Mouse (Mus musculus): ENCODE measurements around the gene Rd3l.

The Rd3l gene

GRCm38 (mm10) chr12:111980887-111981367, at the start of gene Rd3l:
Gene Rd3l, minus strand, starts transcription at chr12:111981317.
- ATAC-seq (ENCODE audit: low TSS enrichment): peak; percentile 83

GRCm38 (mm10) chr12:112027408-112027807, 46.3 kb upstream of the Rd3l start:
- peak; percentile 52; the same call in 1 of the 2 replicates for ATAC-seq (ENCODE audit: low TSS enrichment)

- peak; percentile 44; the same call in 1 of the 2 replicates for ATAC-seq (ENCODE audit: low TSS enrichment)
These were observed 45.0 kb upstream of the Rd3l start for GRCm38 (mm10) chr12:112025907-112026645.

GRCm38 (mm10) chr12:112025457-112025856, 44.3 kb upstream of the Rd3l start:
- ATAC-seq (ENCODE audit: low TSS enrichment): no peak

- ATAC-seq (ENCODE audit: low TSS enrichment): no peak
These were observed 43.6 kb upstream of the Rd3l start for GRCm38 (mm10) chr12:112024581-112025310.

DNA sequence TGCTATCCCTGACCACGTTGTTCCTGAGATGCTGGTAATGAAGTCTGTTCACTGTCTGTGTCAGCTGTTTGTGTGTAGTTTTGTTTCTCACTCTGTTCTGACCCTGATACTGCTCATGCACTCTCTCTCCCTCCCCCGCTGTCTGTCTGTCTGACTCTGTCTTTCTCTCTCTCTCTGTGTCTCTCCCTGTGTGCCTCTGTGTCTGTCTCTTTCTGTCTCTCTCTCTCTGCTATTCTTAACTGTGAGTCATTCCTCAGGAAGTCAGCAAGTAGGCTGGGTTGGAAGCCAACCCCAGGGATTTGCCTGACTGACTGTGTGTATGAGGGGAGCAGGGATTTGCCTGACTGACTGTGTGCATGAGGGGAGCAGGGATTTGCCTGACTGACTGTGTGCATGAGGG, 42.2 kb upstream of the Rd3l start:
- no peak for ATAC-seq (ENCODE audit: low TSS enrichment)

DNA sequence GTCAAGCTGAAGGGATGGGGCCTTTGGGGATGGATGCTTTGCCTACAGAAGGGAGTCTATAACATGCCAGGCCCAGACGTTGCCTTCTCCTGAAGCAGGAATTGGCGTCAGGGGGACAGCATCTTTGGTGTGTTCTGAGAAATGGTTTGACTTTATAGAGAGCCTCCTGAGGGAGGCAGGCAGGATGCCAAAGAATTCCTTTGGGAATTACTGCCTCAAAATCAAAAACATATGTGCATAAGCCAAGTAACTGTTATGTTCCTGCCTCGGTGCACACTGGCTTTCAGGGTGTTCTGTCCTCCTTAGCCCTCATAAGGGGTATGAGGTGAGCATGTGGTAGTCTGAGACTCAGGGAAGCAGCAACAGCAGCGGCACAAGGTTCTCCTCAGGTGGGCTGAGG, 35.2 kb upstream of the Rd3l start:
- ATAC-seq (ENCODE audit: low TSS enrichment): no peak

DNA sequence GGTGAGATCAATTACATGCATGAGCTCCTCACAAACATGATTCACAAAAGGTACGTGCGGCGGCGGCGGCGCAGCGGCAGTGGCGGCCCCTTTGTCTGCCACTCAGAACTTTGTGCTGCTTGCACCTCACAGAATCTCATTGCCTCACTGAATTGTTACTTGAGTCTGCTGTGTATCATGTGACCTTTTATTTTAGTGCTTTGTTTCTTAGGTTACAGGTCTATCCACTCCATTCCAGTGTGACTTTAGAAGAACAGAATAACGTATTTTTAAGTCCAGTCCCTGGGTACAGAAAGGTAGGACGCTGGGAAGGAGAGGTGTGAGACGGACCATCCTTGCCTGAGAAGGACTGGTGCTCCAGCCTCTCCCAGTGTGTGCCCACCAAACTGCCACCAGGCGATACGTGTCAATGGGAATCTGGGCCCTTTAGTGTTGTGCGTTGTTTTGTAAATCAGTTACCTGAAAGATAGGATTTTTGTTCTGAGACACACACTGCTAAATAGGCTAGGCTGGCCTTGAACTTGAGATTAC, 32.2 kb upstream of the Rd3l start:
- no peak for ATAC-seq (ENCODE audit: low TSS enrichment)

- no peak for ATAC-seq (ENCODE audit: low TSS enrichment)
These were observed 31.6 kb upstream of the Rd3l start for GRCm38 (mm10) chr12:112012511-112013270.

GRCm38 (mm10) chr12:112001223-112001622, 20.1 kb upstream of the Rd3l start:
- ATAC-seq (ENCODE audit: low TSS enrichment): peak; percentile 77; the same call in 1 of the 2 replicates

- no peak for ATAC-seq (ENCODE audit: low TSS enrichment)
These were observed 18.6 kb upstream of the Rd3l start for GRCm38 (mm10) chr12:111999735-112000134.

GRCm38 (mm10) chr12:111995161-111995560, 14.0 kb upstream of the Rd3l start:
- no peak for ATAC-seq (ENCODE audit: low TSS enrichment)

- ATAC-seq (ENCODE audit: low TSS enrichment): no peak
These were observed 11.5 kb upstream of the Rd3l start for GRCm38 (mm10) chr12:111992626-111993025.

DNA sequence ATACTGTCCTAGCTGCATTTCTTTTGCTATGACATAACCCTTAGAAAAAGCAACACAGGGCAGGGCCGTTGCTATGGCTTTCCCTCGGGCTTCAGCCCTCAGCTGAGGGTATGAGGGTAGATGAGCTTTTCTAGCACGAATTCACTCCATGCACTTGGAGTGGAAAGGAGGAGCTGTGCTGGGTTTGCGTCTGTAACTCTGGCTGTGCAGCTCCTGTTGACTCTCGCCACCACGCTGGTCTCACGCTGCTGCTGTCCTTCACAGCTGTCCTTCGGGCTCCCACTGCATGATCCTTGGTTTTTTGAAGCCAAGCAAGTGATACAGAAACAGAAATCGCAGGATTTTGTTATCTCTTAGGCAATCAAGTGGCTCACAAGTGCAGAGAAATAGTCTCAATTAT, 5.6 kb upstream of the Rd3l start:
- peak; percentile 55; the same call in 1 of the 2 replicates for ATAC-seq (ENCODE audit: low TSS enrichment)

GRCm38 (mm10) chr12:111983165-111983564, 2.0 kb upstream of the Rd3l start:
- no peak for ATAC-seq (ENCODE audit: low TSS enrichment)

GRCm38 (mm10) chr12:111981831-111982230, 714 bp upstream of the Rd3l start:
- ATAC-seq (ENCODE audit: low TSS enrichment): no peak

GRCm38 (mm10) chr12:111978274-111978673, 2.8 kb downstream of the Rd3l start:
- ATAC-seq (ENCODE audit: low TSS enrichment): no peak

- ATAC-seq (ENCODE audit: low TSS enrichment): peak; percentile 60
These were observed 4.0 kb downstream of the Rd3l start for GRCm38 (mm10) chr12:111977138-111977537.

DNA sequence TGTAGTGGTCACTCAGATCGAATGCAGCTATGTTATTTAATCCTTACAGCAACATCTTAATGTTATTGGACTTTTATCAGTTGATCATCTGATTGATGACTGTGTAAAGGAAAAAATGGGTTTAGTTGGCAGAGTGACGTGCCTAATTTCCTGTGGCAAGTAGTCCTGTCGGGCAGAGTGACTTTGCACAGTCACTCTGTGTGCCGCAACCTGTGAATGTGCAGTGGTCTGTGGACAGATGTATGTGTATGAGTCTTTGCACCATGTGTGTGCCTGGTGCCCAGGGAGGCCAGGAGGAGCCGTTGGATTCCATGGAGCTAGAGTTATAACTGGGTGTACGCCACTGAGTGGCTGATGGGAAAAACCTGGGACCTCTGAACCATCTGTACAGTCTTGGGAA, 6.5 kb downstream of the Rd3l start:
- ATAC-seq (ENCODE audit: low TSS enrichment): no peak

DNA sequence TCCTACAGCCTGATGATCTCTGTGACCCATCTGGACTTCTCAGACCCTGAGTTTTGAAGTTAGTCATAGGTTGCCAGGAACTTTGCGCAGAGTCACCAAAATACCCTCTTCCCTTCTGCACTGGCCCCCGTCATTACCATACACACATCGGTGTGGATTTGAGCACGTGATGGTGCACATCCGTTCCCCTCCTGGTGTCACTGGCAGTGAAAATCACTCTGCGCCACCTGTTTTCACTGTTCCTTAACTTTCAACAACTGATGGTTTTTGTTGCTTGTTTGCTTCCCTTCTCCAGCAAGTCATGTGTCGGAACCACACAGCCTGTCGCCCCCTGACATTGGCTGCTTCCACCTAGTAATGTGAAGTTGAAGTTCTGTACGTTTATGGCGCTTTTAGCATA, 8.6 kb downstream of the Rd3l start:
- no peak for ATAC-seq (ENCODE audit: low TSS enrichment)

GRCm38 (mm10) chr12:111971231-111971686, 9.9 kb downstream of the Rd3l start, which contains the start of gene Tdrd9:
Gene Tdrd9, plus strand, starts transcription at chr12:111971559.
- ATAC-seq (ENCODE audit: low TSS enrichment): no peak

DNA sequence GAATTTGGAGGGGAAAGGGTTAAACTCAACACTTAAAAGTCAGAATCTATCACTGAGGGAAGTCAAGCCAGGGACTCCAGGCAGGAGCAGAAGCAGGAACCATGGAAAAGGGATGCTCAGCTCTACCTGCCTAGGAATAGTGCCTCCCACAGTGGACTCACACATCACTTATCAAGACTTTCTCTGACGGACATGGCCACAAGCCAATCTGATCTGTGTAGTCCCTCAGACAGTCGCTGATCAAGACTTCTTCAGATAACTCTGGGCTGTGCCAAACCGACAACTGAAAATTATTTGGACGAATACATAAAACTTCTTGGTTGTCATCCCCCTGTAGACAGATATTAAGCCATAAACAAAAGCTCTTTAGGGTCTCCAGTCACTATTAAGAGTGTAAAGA, 11.0 kb downstream of the Rd3l start:
- no peak for ATAC-seq (ENCODE audit: low TSS enrichment)

Measured in frontal cortex, adult (tissue).